Mouse (Mus musculus) liver, embryonic 14.5 days (tissue): ENCODE results near the gene Clip2. TPM values are rescaled to one million over a fixed set of nuclear protein-coding genes. Genes with fewer than 3 reads are reported as not detected.

Source experiments
- ATAC-seq: fragments of 200-750 bp; cut with Nextera tagmentation; 2 replicates; pipeline ENCODE4 v1.8.0; 2017; ENCODE audit warnings: moderate number of reproducible peaks, mild to moderate bottlenecking, moderate library complexity; ENCODE audit not compliant: insufficient read depth
- DNase-seq, 3 experiments: peaks; one replicate each; pipeline ENCODE4 v3.0.0-alpha.2; 2012 to 2013; ENCODE audit warnings: low read depth in 3 of 3, low spot score in 3 of 3
- H3K27ac ChIP-seq: fragments of 300-500 bp; sonication (generic); 2 replicates; pipeline ENCODE4 v1.5.1; 2014; ENCODE audit warnings: moderate library complexity, mild to moderate bottlenecking, control low read depth, inconsistent platforms
- H3K27me3 ChIP-seq: fragments of 300-500 bp; sonication (generic); 2 replicates; pipeline ENCODE4 v1.6.1; 2014; ENCODE audit warnings: mild to moderate bottlenecking, low read length, moderate library complexity; ENCODE audit not compliant: control insufficient read depth, insufficient read depth
- H3K36me3 ChIP-seq: fragments of 300-500 bp; sonication (generic); replicated peaks from 2 replicates; pipeline ENCODE4 v1.6.1; 2014; ENCODE audit warnings: low read depth; ENCODE audit not compliant: control insufficient read depth, insufficient read depth
- H3K4me1 ChIP-seq, 2 experiments: fragments of 200-500 bp in 1 of 2; fragments of 300-500 bp in 1 of 2; sonication (generic) in 1 of 2; replicated peaks; 2 replicates each; pipeline ENCODE4 v1.6.1; 2012 to 2014; ENCODE audit warnings: antibody characterized with exemption in 1 of 2, inconsistent platforms in 1 of 2, low read length in 1 of 2; ENCODE audit not compliant: control insufficient read depth in 2 of 2, insufficient read depth in 2 of 2
- H3K4me2 ChIP-seq: fragments of 300-500 bp; sonication (generic); 2 replicates; pipeline ENCODE4 v1.6.1; 2014; ENCODE audit warnings: low read depth, mild to moderate bottlenecking, control low read depth, moderate library complexity
- H3K4me3 ChIP-seq, 2 experiments: fragments of 200-500 bp in 1 of 2; fragments of 300-500 bp in 1 of 2; sonication (generic) in 1 of 2; 2 replicates each; pipeline ENCODE4 v1.5.1; 2012 to 2014; ENCODE audit warnings: low read depth in 2 of 2, low read length in 2 of 2, mild to moderate bottlenecking in 2 of 2, control low read depth in 1 of 2, inconsistent platforms in 1 of 2, moderate library complexity in 1 of 2; ENCODE audit not compliant: insufficient read depth in 1 of 2
- H3K9ac ChIP-seq: fragments of 300-500 bp; sonication (generic); replicated peaks from 2 replicates; pipeline ENCODE4 v1.6.1; 2014; ENCODE audit warnings: mild to moderate bottlenecking, control low read depth, moderate library complexity
- H3K9me3 ChIP-seq: fragments of 300-500 bp; sonication (generic); 2 replicates; pipeline ENCODE4 v1.6.1; 2016; ENCODE audit warnings: low read length, mixed read lengths; ENCODE audit not compliant: control insufficient read depth
- CTCF ChIP-seq: IDR thresholded peaks from 2 replicates; pipeline ENCODE4 v1.5.1; 2016; ENCODE audit warnings: antibody characterized with exemption, low read depth, control low read depth
- EP300 ChIP-seq: IDR thresholded peaks from 2 replicates; pipeline ENCODE4 v1.6.1; 2016; ENCODE audit warnings: antibody characterized with exemption, low read depth
- WGBS: fragments of 180-500 bp; shearing (Covaris S2); extraction: QIAGEN DNeasy Blood & Tissue Kit; methylation state at CpG from one replicate; pipeline ENCODE4 v1.1.7; 2014; ENCODE audit not compliant: insufficient replicate concordance; 5-methylcytosine and 5-hydroxymethylcytosine counted together
- polyA plus RNA-seq, 2 experiments: library from polyadenylated mRNA; depleted of rRNA in 1 of 2; stranded (reverse) in 1 of 2; unstranded in 1 of 2; fragments of >200 nt; fragmentation: Nextera tagmentation in 1 of 2; extraction: Ambion mirVana in 1 of 2; gene quantifications; 2 replicates each; pipeline versions ENCODE4 v1.2.1 to v1.2.3; 2012 to 2014

Gene Clip2
- polyA plus RNA-seq, 2 experiments: 0.36 to 1.8 TPM

DNA sequence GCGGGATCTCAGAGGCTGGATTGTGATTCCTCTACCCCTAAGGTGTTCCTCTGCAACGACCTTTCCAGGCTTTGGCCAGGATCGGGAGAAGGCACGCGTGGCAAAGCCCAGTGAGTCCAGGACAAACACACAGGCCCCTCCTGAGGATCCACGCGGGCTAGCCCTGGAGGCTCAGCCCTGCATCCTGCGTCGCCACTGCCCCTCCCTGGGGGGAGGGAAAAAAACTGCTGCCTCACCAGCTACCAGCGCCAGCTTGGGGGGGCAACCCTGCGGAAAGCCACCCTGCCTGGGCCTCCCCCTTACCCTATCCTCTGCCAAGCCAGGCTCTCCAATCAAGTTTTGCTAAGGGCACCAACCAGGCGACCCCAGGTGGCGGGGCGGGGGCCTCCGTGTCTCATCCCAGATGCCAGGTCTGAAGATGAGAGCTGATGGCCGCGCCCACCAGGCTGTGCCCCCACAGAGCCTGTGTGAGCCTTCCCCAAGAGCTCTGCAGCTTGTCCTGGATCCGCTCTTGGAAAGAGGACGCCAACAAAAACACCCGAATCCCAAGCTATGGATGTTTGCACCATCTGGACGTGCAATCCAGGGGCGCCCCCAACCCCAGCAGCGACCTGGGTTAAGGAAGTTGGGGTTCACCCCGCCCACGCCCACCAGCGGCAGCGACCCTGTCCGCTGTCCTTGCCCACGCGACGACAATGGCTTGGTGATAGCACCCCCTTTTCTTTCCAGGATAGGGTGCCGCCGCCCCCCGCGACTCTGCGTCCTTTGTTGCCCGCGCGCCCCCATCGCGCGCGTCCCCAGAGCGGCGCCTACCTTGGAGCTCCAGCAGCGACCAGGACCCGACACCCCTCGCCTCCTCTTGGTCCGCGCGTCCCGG is 763 bp downstream of the Clip2 start:
- no peaks in the 10 kb centered on the region for H3K9me3 ChIP-seq
- H3K36me3 ChIP-seq: no peaks in the 10 kb centered on the region
- no peak for TF ChIP-seq CTCF
- no peak for TF ChIP-seq EP300
- whole genome bisulfite sequencing: 5% methylated on average over 51 of the region's 52 CpGs
- H3K4me3 ChIP-seq: peak overlapping the region; percentile 63
- H3K4me2 ChIP-seq: peak overlapping the region; percentile 80
- DNase-seq: no peak
- peaks cover 2% of the 10 kb centered on the region; the same call in 1 of the 2 replicates for H3K27me3 ChIP-seq
- H3K4me1 ChIP-seq: peaks cover 0 to 9% of the 10 kb centered on the region in 2 experiments; a peak in 2 of 4 replicates
- H3K9ac ChIP-seq: peak overlapping the region; percentile 53
- ATAC-seq: no peak
- H3K27ac ChIP-seq: no peak overlapping the region

DNA sequence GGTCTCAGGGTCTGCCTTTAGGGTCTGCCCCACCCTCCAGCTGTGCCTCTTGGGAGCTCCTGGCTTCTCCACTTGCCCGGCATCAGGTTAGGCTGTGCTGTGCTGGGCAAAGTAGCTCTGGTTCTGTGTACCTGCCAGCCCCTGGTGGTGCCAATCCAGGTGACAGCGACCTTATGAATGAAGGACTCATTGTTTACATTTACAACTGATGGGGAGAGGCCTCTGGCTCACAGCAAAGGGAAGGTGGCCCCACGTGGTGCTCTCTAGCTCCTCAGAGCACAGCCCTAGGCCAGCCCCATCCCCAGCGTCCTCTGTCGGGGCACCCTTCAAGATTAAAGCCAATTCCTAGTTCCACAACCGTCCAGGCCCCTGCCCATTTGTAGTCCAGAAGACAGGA is 1.4 kb downstream of the Clip2 start:
- no peak overlapping the region for H3K27ac ChIP-seq
- H3K4me2 ChIP-seq: peak overlapping the region; percentile 80

GRCm38 (mm10) chr5:134549640-134550168 is 2.5 kb downstream of the Clip2 start:
- H3K4me2 ChIP-seq: no peak overlapping the region
- peaks cover 0 to 7% of the 10 kb centered on the region in 2 experiments; a peak in 2 of 4 replicates for H3K4me1 ChIP-seq
- DNase-seq (no peak), ATAC-seq (no peak)
- 59% methylated on average over 3 of the region's 3 CpGs for WGBS
- TF ChIP-seq CTCF (no peak), EP300 (no peak)
- H3K27ac ChIP-seq: no peak overlapping the region
- no peak overlapping the region for H3K4me3 ChIP-seq
- no peaks in the 10 kb centered on the region for H3K36me3 ChIP-seq
- peaks cover 2% of the 10 kb centered on the region; the same call in 1 of the 2 replicates for H3K27me3 ChIP-seq
- no peak overlapping the region for H3K9ac ChIP-seq
- H3K9me3 ChIP-seq: no peaks in the 10 kb centered on the region

More for the DNA sequence above, 1.4 kb downstream of the Clip2 start:
- ATAC-seq (no peak), DNase-seq (no peak)
- no peak overlapping the region for H3K9ac ChIP-seq
- peaks cover 0 to 9% of the 10 kb centered on the region in 2 experiments; a peak in 2 of 4 replicates for H3K4me1 ChIP-seq
- H3K4me3 ChIP-seq: peak overlapping the region; percentile 63; a peak in 3 of 4 replicates
- H3K27me3 ChIP-seq: peaks cover 2% of the 10 kb centered on the region; the same call in 1 of the 2 replicates
- H3K36me3 ChIP-seq: no peaks in the 10 kb centered on the region
- TF ChIP-seq EP300: no peak
- TF ChIP-seq CTCF: no peak
- H3K9me3 ChIP-seq: no peaks in the 10 kb centered on the region
- 31% methylated on average over 6 of the region's 6 CpGs for WGBS

GRCm38 (mm10) chr5:134548306-134548705 is 3.9 kb downstream of the Clip2 start:
- WGBS: 37% methylated on average over 5 of the region's 5 CpGs
- no peak overlapping the region for H3K4me2 ChIP-seq

DNA sequence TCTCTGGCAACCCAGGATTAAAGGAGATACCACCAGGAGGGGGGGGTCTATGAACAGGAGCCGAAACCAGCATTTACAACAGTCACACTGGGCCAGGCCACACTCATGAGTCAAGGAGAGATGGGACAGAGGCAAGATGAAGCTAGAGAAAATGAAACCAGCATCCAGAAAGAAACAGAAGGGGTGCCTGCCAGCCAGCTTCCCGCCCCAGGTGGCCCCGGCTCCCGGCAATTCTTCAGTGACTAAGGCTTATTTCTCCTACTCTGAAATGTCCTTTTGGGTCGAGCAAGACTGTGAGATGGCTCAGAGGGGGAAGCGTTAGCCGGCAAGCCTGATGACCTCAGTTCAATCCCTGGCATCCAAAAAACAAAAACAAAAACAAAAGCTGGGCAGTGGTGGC is 5.4 kb downstream of the Clip2 start:
- 62% methylated on average over 7 of the region's 7 CpGs for WGBS
- H3K9ac ChIP-seq: no peak overlapping the region
- no peak for ATAC-seq
- H3K36me3 ChIP-seq: no peaks in the 10 kb centered on the region
- peaks cover 2% of the 10 kb centered on the region; the same call in 1 of the 2 replicates for H3K27me3 ChIP-seq
- no peak overlapping the region for H3K4me3 ChIP-seq
- H3K9me3 ChIP-seq: no peaks in the 10 kb centered on the region
- no peak overlapping the region for H3K27ac ChIP-seq
- no peak overlapping the region for H3K4me2 ChIP-seq
- no peak for DNase-seq
- no peak for TF ChIP-seq EP300
- TF ChIP-seq CTCF: no peak
- H3K4me1 ChIP-seq: peaks cover 0 to 5% of the 10 kb centered on the region in 2 experiments; a peak in 2 of 4 replicates

More at GRCm38 (mm10) chr5:134548306-134548705, 3.9 kb downstream of the Clip2 start:
- TF ChIP-seq EP300 (no peak), CTCF (no peak)
- DNase-seq (no peak), ATAC-seq (no peak)
- Histone ChIP-seq H3K4me3 (no peak overlapping the region), H3K9me3 (no peaks in the 10 kb centered on the region), H3K4me1 (peaks cover 0 to 7% of the 10 kb centered on the region in 2 experiments; a peak in 2 of 4 replicates), H3K9ac (no peak overlapping the region), H3K27me3 (peaks cover 2% of the 10 kb centered on the region; the same call in 1 of the 2 replicates), H3K36me3 (no peaks in the 10 kb centered on the region), H3K27ac (no peak overlapping the region)
